Mouse (Mus musculus): ENCODE results near the gene Eif2b2. TPM values are rescaled to one million over a fixed set of nuclear protein-coding genes. Genes with fewer than 3 reads are reported as not detected.

Eif2b2 gene
- polyA plus RNA-seq (2014; fragmentation: Nextera tagmentation; extraction: Ambion mirVana) = 98.9 and 109 TPM in 2 replicates

DNA sequence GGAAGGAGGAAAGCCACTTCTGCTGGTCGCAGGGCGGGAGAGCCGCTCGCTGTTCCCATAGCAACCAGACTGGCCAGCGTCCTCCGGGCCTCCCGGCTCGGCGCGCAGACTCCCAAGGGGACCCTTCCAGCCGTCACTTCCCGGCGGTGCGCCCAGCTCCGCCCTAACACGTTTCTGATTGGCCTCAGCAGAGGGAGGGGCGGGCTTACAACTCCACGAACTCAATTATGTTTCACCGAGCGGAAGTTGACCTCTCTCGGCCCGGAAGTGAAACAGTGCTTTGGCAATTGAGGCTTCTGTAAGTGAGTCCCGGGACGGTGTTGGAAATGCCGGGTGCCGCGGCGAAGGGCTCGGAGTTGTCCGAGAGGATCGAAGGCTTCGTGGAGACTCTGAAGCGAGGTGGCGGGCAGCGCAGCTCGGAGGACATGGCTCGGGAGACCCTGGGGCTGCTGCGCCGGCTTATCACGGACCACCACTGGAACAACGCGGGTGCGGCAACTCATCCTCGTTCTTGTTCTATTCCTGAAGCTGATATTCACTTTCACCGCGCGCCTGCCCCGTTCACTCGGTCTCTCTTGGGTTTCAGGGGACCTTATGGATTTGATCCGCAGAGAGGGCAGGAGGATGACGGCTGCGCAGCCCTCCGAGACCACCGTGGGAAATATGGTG, at the start of gene Eif2b2:
TSS of gene Eif2b2 (plus strand) at position 246 of the 669 bp plus-strand sequence.
- H3K27me3 ChIP-seq (ENCODE audit: control insufficient read depth, insufficient read depth, low read length) = no peaks in the 10 kb centered on the region
- peaks cover 2% of the 10 kb centered on the region; the same call in 1 of the 2 replicates for H3K4me1 ChIP-seq (replicated peaks; ENCODE audit: control insufficient read depth, insufficient read depth, low read length)
- H3K4me2 ChIP-seq (ENCODE audit: low read depth, low read length, severe bottlenecking) = peak within 1 kb of the TSS; percentile 73
- ATAC-seq (replicated peaks; ENCODE audit: low FRiP score) (peak; percentile 100), DNase-seq (ENCODE audit: low spot score) (peak; percentile 99)
- H3K36me3 ChIP-seq (ENCODE audit: control insufficient read depth, insufficient read depth, low read length) = peaks cover 5% of the 10 kb centered on the region; the same call in 1 of the 2 replicates
- H3K9me3 ChIP-seq (ENCODE audit: control insufficient read depth, low read length) = no peaks in the 10 kb centered on the region
- H3K27ac ChIP-seq (ENCODE audit: low read depth, low read length) = no peak within 1 kb of the TSS
- peak within 1 kb of the TSS; percentile 64 for H3K9ac ChIP-seq (ENCODE audit: low read length)
- H3K4me3 ChIP-seq (ENCODE audit: low read depth, low read length) = peak within 1 kb of the TSS; percentile 68
- under 1% methylated on average over 54 of the region's 54 CpGs for WGBS

DNA sequence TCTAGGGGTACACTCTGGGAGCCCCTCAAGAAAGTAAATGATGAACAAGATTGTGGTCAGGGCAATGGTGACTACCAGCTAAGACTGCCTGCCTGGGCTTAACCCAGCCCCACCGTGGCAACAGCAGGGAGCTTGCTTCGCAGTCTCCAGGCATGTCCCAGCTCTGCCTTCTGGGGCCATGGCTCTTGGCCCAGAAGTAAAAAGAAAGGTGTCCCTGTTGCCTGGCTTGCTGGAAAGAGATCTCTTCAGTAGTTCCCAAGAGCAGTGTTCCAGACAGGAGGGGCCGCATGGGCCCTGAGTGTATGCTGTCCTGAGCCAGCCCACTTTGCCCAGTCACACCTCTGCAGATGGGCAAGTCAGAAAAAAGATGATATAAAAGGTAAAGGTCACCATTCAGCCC, 49.4 kb upstream of the Eif2b2 start:
- no peaks in the 10 kb centered on the region; the same call in 1 of the 2 replicates for H3K4me1 ChIP-seq (replicated peaks; ENCODE audit: control insufficient read depth, insufficient read depth, low read length)
- H3K9ac ChIP-seq (ENCODE audit: low read length) = no peak overlapping the region; the same call in 1 of the 2 replicates
- no peak overlapping the region for H3K27ac ChIP-seq (ENCODE audit: low read depth, low read length)
- DNase-seq (ENCODE audit: low spot score) (no peak), ATAC-seq (replicated peaks; ENCODE audit: low FRiP score) (no peak)
- no peaks in the 10 kb centered on the region for H3K27me3 ChIP-seq (ENCODE audit: control insufficient read depth, insufficient read depth, low read length)
- H3K9me3 ChIP-seq (ENCODE audit: control insufficient read depth, low read length) = no peaks in the 10 kb centered on the region
- WGBS = 54% methylated on average over 3 of the region's 3 CpGs
- peak overlapping the region; percentile 41; the same call in 1 of the 2 replicates for H3K4me2 ChIP-seq (ENCODE audit: low read depth, low read length, severe bottlenecking)
- H3K36me3 ChIP-seq (ENCODE audit: control insufficient read depth, insufficient read depth, low read length) = no peaks in the 10 kb centered on the region
- no peak overlapping the region for H3K4me3 ChIP-seq (ENCODE audit: low read depth, low read length)

DNA sequence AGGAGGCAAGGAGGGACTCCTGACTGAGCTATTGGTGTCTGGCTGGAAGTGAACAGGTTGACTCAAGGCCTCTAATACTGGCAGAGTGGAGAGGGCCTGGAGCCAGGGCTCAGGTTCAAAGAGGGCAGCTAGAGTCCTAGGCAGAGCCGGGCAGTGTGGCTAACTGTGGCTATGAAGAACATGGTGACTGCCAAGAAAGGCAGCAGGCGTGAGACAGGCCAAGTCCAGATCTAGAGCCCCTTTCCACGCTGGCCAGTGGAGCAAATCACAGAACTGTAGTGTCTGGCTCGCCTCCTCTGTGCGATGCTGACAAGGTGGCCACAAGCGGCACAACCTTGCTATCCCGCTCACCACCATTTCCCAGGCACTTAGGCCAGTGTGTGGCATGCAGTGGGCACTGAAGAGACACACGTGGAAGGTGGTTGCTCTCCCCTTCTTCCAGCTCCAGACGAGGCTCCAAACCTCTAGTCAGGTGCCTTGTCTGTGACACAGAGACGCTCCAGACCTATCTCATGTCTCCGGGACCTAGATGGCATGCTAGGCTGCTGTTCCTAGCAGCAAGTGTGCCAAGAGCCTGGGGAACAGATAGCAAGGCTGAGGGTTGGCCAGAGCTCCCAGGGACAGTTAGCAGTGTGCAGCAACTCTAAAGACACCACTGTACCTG, 48.9 kb upstream of the Eif2b2 start:
- 83% methylated on average over 11 of the region's 11 CpGs for WGBS
- H3K27me3 ChIP-seq (ENCODE audit: control insufficient read depth, insufficient read depth, low read length) = no peaks in the 10 kb centered on the region
- H3K27ac ChIP-seq (ENCODE audit: low read depth, low read length) = no peak overlapping the region
- H3K4me1 ChIP-seq (replicated peaks; ENCODE audit: control insufficient read depth, insufficient read depth, low read length) = peaks cover 3% of the 10 kb centered on the region
- no peak overlapping the region for H3K4me2 ChIP-seq (ENCODE audit: low read depth, low read length, severe bottlenecking)
- DNase-seq (ENCODE audit: low spot score) = no peak
- H3K36me3 ChIP-seq (ENCODE audit: control insufficient read depth, insufficient read depth, low read length) = no peaks in the 10 kb centered on the region
- H3K9me3 ChIP-seq (ENCODE audit: control insufficient read depth, low read length) = no peaks in the 10 kb centered on the region
- ATAC-seq (replicated peaks; ENCODE audit: low FRiP score) = no peak
- H3K9ac ChIP-seq (ENCODE audit: low read length) = no peak overlapping the region
- no peak overlapping the region for H3K4me3 ChIP-seq (ENCODE audit: low read depth, low read length)

DNA sequence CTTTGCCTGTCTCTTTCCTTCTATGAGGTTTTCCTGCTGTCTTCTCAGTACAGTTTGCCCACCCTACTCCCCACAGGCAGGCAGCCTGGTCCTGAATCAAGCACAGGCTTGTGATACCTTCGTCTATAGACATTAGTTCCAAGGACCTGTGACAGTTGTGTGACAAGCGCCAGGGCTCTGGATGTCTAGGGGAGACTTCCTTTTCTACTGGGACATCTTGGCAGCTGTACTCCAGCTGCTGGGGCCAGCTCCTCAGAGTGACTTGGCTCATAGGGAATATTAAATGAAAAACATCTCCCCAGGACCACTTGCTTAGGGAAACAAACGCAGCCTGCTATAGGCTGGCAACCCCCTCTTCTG, 48.4 kb upstream of the Eif2b2 start:
- Histone ChIP-seq H3K4me2 (ENCODE audit: low read depth, low read length, severe bottlenecking) (no peak overlapping the region), H3K36me3 (ENCODE audit: control insufficient read depth, insufficient read depth, low read length) (no peaks in the 10 kb centered on the region), H3K9ac (ENCODE audit: low read length) (no peak overlapping the region), H3K9me3 (ENCODE audit: control insufficient read depth, low read length) (no peaks in the 10 kb centered on the region), H3K27ac (ENCODE audit: low read depth, low read length) (no peak overlapping the region), H3K4me1 (replicated peaks; ENCODE audit: control insufficient read depth, insufficient read depth, low read length) (peaks cover 8% of the 10 kb centered on the region), H3K4me3 (ENCODE audit: low read depth, low read length) (no peak overlapping the region), H3K27me3 (ENCODE audit: control insufficient read depth, insufficient read depth, low read length) (no peaks in the 10 kb centered on the region)
- 82% methylated on average over 3 of the region's 3 CpGs for WGBS
- ATAC-seq (replicated peaks; ENCODE audit: low FRiP score) (no peak), DNase-seq (ENCODE audit: low spot score) (no peak)

DNA sequence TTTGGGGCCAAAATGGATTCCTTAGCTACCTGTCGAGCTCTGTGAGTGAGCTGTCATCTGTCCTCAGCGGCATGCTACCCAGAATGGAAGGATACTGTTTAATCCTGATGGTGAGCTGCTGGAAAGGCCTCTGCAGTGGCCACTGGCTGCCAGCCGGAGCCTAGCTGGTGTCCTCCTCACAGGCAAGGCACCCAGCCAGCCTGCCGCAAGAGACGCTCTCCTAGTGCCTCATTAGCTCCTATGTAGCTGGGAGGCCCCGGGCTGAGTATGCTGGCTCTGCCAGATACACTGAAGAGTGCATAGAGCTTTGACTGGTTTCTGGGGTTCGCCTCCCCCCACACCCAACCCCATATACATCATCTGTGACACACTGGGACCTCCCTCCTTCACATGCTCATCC, 45.3 kb upstream of the Eif2b2 start:
- H3K9ac ChIP-seq (ENCODE audit: low read length) = no peak overlapping the region
- 75% methylated on average over 7 of the region's 7 CpGs for WGBS
- ATAC-seq (replicated peaks; ENCODE audit: low FRiP score) (no peak), DNase-seq (ENCODE audit: low spot score) (no peak)
- H3K27ac ChIP-seq (ENCODE audit: low read depth, low read length) = no peak overlapping the region
- H3K36me3 ChIP-seq (ENCODE audit: control insufficient read depth, insufficient read depth, low read length) = no peaks in the 10 kb centered on the region
- H3K27me3 ChIP-seq (ENCODE audit: control insufficient read depth, insufficient read depth, low read length) = peaks cover 8% of the 10 kb centered on the region
- peaks cover 18% of the 10 kb centered on the region for H3K4me1 ChIP-seq (replicated peaks; ENCODE audit: control insufficient read depth, insufficient read depth, low read length)
- no peak overlapping the region for H3K4me3 ChIP-seq (ENCODE audit: low read depth, low read length)
- H3K4me2 ChIP-seq (ENCODE audit: low read depth, low read length, severe bottlenecking) = no peak overlapping the region
- H3K9me3 ChIP-seq (ENCODE audit: control insufficient read depth, low read length) = no peaks in the 10 kb centered on the region

DNA sequence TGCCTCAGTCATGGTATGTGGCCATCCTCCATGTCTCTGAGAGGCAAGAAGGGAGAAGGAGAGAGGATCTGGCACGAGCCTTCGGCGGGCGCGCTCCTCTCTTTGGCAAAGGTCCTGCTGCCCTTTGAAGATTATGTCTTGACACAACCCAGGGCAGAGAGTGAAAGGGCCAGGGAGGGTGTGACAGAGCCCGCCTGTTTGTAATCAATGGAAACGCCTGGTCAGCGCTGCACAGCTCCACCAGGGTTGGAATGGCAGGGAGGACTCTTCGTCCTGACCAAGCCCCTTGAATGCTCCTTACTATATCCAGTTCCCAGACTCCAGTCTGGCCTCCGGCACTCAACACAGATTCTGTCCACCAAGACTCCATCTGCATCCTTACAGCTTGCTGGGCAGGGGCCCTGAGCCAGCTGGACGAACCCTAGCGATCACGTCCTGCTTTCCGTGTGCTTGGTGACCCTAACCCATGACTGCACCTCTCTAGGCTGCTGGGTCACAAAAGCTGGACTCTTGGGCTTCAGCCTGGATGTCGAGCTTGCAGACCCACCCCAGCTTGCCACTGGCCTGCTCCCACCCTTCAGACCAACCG, 44.1 kb upstream of the Eif2b2 start:
- Histone ChIP-seq H3K27me3 (ENCODE audit: control insufficient read depth, insufficient read depth, low read length) (peaks cover 8% of the 10 kb centered on the region), H3K4me3 (ENCODE audit: low read depth, low read length) (0 out of 2 replicates have a peak overlapping the region, but pooled peaks have one; percentile 5), H3K9me3 (ENCODE audit: control insufficient read depth, low read length) (no peaks in the 10 kb centered on the region), H3K4me1 (replicated peaks; ENCODE audit: control insufficient read depth, insufficient read depth, low read length) (peaks cover 18% of the 10 kb centered on the region), H3K27ac (ENCODE audit: low read depth, low read length) (no peak overlapping the region), H3K36me3 (ENCODE audit: control insufficient read depth, insufficient read depth, low read length) (no peaks in the 10 kb centered on the region), H3K9ac (ENCODE audit: low read length) (peak overlapping the region; percentile 29; the same call in 1 of the 2 replicates), H3K4me2 (ENCODE audit: low read depth, low read length, severe bottlenecking) (peak overlapping the region; percentile 48)
- DNase-seq (ENCODE audit: low spot score) (no peak), ATAC-seq (replicated peaks; ENCODE audit: low FRiP score) (no peak)
- 47% methylated on average over 16 of the region's 16 CpGs for WGBS

DNA sequence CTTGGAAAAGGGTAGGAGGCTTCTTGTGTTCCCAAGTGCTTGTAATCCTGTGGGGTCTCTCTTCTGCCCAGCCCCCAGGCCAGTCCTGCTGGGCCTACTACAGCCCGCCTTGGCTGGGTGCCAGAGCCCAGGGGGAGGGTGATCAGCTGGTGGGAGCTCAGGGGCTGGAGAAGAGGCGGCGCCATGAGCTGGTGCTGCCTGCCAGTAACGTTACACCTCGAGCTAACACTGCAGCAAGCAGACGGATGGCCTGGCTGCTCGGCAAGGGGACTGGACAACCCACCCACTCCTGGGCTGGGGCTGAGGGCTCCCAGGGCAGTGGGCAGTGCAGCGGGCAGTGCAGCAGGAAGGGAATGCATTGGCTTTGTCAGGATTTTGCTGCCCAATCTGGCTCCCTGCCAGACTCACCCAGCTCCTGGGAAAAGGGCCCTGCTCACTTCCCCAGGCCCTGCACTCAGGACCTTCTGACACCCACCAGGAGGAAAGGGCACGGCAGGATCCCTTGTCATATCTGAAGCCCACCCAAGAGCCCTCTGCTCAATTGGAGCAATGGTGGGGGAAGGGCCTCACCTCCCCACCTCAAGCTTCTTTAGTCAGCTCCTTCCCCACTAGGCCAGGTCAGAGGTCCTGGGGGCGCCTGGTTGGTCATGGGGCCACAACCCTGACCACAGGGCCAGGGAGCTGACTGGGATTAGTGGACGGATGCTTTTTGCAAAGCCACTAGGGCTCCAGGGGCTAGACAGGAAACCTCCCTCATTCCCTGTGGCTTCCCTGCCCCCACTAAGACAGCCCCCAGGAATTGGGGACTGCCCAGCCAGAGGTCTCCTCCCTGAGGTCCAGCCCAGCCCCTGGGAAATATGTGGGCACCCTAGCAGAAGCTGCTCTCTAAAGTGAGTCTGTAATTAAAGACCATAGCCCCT, 43.1 kb upstream of the Eif2b2 start:
- ATAC-seq (replicated peaks; ENCODE audit: low FRiP score) (peak; percentile 87), DNase-seq (ENCODE audit: low spot score) (peak; percentile 83)
- no peak overlapping the region; the same call in 1 of the 2 replicates for H3K9ac ChIP-seq (ENCODE audit: low read length)
- no peak overlapping the region; the same call in none of the 2 replicates for H3K4me3 ChIP-seq (ENCODE audit: low read depth, low read length)
- H3K4me2 ChIP-seq (ENCODE audit: low read depth, low read length, severe bottlenecking) = peak overlapping the region; percentile 48
- WGBS = 10% methylated on average over 11 of the region's 11 CpGs
- H3K36me3 ChIP-seq (ENCODE audit: control insufficient read depth, insufficient read depth, low read length) = no peaks in the 10 kb centered on the region
- H3K27me3 ChIP-seq (ENCODE audit: control insufficient read depth, insufficient read depth, low read length) = peaks cover 8% of the 10 kb centered on the region
- no peak overlapping the region for H3K27ac ChIP-seq (ENCODE audit: low read depth, low read length)
- peaks cover 18% of the 10 kb centered on the region for H3K4me1 ChIP-seq (replicated peaks; ENCODE audit: control insufficient read depth, insufficient read depth, low read length)
- no peaks in the 10 kb centered on the region for H3K9me3 ChIP-seq (ENCODE audit: control insufficient read depth, low read length)

Measured in forebrain, embryonic 11.5 days (tissue).